Mouse (Mus musculus) left cerebral cortex, adult 2 months (tissue): Measurements from ENCODE around the gene Grin1. TPM values are rescaled to one million over a fixed set of nuclear protein-coding genes. Genes with fewer than 3 reads are reported as not detected.

Experiments
- DNase-seq, 2 experiments: peaks; one replicate each; pipeline ENCODE4 v3.0.0; 2021 to 2022; ENCODE audit warnings: low spot score in 2 of 2, mixed read lengths in 1 of 2; ENCODE audit errors: extremely low spot score in 1 of 2
- H3K27ac ChIP-seq: fragments of 200-600 bp; 2 replicates; pipeline ENCODE4 v1.8.1; 2022
- H3K4me3 ChIP-seq: fragments of 200-600 bp; 2 replicates; pipeline ENCODE4 v1.8.1; 2022
- CTCF ChIP-seq: fragments of 200-600 bp; IDR thresholded peaks from 2 replicates; pipeline ENCODE4 v1.8.1; 2022; ENCODE audit warnings: antibody characterized with exemption, mild to moderate bottlenecking, moderate library complexity
- intact Hi-C: fragments of 180-260 bp; cut with DNase I; formaldehyde crosslinking; loops from one replicate; pipeline ENCODE4 v1.15.1; 2025
- total RNA-seq, 2 experiments: library from RNA; stranded (reverse); gene quantifications; 2 replicates each; pipeline ENCODE4 v1.2.3; 2021

Grin1 gene
- total RNA-seq, 2 experiments from 2014 or later, result 452 to 457 TPM

GRCm38 (mm10) chr2:25291184-25292053, 27.6 kb downstream of the Grin1 start:
- Histone ChIP-seq H3K4me3 (no peak overlapping the region), H3K27ac (peak overlapping the region; percentile 58)
- TF ChIP-seq CTCF, result peak; percentile 28
- intact Hi-C loops, result no loop called here
- peak in 1 of 2 experiments; percentile 40 for DNase-seq

- H3K27ac ChIP-seq, result peak overlapping the region; percentile 58
- TF ChIP-seq CTCF, result no peak
- H3K4me3 ChIP-seq, result no peak overlapping the region
- intact Hi-C loops, result no loop called here
- peak in 1 of 2 experiments; percentile 44 for DNase-seq
These were observed 28.2 kb downstream of the Grin1 start for GRCm38 (mm10) chr2:25290816-25291130.

GRCm38 (mm10) chr2:25290101-25290815, 28.7 kb downstream of the Grin1 start:
- intact Hi-C loops, result no loop called here
- peak overlapping the region; percentile 13; the same call in 1 of the 2 replicates for H3K4me3 ChIP-seq
- H3K27ac ChIP-seq, result peak overlapping the region; percentile 58

GRCm38 (mm10) chr2:25289651-25290050, 29.3 kb downstream of the Grin1 start, which contains the start of gene Lrrc26:
TSS of gene Lrrc26 (plus strand) at chr2:25289915.
- TF ChIP-seq CTCF, result no peak
- Histone ChIP-seq H3K27ac (peak within 1 kb of the TSS; percentile 58), H3K4me3 (peak within 1 kb of the TSS; percentile 13; the same call in 1 of the 2 replicates)
- intact Hi-C loops, result no loop called here
- no peak for DNase-seq

More at GRCm38 (mm10) chr2:25290101-25290815, 28.7 kb downstream of the Grin1 start:
- DNase-seq, result peak; percentile 67 to 69
- no peak for TF ChIP-seq CTCF

GRCm38 (mm10) chr2:25288734-25289345, 30.1 kb downstream of the Grin1 start:
- no peak for DNase-seq
- H3K4me3 ChIP-seq, result no peak overlapping the region
- no peak for TF ChIP-seq CTCF
- H3K27ac ChIP-seq, result no peak overlapping the region
- intact Hi-C loops, result no loop called here

- intact Hi-C loops, result no loop called here
- Histone ChIP-seq H3K4me3 (no peak within 1 kb of the TSS), H3K27ac (peak within 1 kb of the TSS; percentile 36)
- TF ChIP-seq CTCF, result no peak
- no peak for DNase-seq
These were observed 30.9 kb downstream of the Grin1 start, which contains the start of gene Tmem210 for GRCm38 (mm10) chr2:25287927-25288649. TSS of gene Tmem210 (plus strand) at chr2:25288145.

GRCm38 (mm10) chr2:25286837-25287636, 31.9 kb downstream of the Grin1 start:
- DNase-seq, result no peak
- Histone ChIP-seq H3K4me3 (no peak overlapping the region), H3K27ac (peak overlapping the region; percentile 36; the same call in 1 of the 2 replicates)
- intact Hi-C loops, result no loop called here
- no peak for TF ChIP-seq CTCF

GRCm38 (mm10) chr2:25286314-25286713, 32.7 kb downstream of the Grin1 start:
- no peak for TF ChIP-seq CTCF
- no peak for DNase-seq
- intact Hi-C loops, result no loop called here
- Histone ChIP-seq H3K27ac (no peak overlapping the region), H3K4me3 (no peak overlapping the region)

- Histone ChIP-seq H3K27ac (no peak overlapping the region), H3K4me3 (no peak overlapping the region)
- no peak for TF ChIP-seq CTCF
- intact Hi-C loops, result no loop called here
- DNase-seq, result no peak
These were observed 33.4 kb downstream of the Grin1 start for GRCm38 (mm10) chr2:25285551-25285950.
